Mouse (Mus musculus): ENCODE measurements around the gene Gm17334. TPM values are rescaled to one million over a fixed set of nuclear protein-coding genes. Genes with fewer than 3 reads are reported as not detected.

Gm17334 gene
- total and polyA plus RNA-seq, 3 experiments = 0.47 to 1.8 TPM; not detected in 1

GRCm38 (mm10) chr11:53810156-53810555 is 37.2 kb upstream of the Gm17334 start:
- TF ChIP-seq EP300 (IDR thresholded peaks at IDR 0.05; ENCODE audit: insufficient read depth, low read depth, low read length) (no peak), POLR2A (IDR thresholded peaks at IDR 0.05; ENCODE audit: insufficient read depth, low read depth, low read length) (no peak), CTCF (IDR thresholded peaks at IDR 0.05) (no peak)
- WGBS = 75% methylated on average over 5 of the region's 5 CpGs

GRCm38 (mm10) chr11:53809354-53809753 is 36.4 kb upstream of the Gm17334 start:
- TF ChIP-seq POLR2A (IDR thresholded peaks at IDR 0.05; ENCODE audit: insufficient read depth, low read depth, low read length) (no peak), EP300 (IDR thresholded peaks at IDR 0.05; ENCODE audit: insufficient read depth, low read depth, low read length) (no peak), CTCF (IDR thresholded peaks at IDR 0.05) (no peak)
- H3K27ac ChIP-seq = peak overlapping the region; percentile 52
- H3K4me3 ChIP-seq = no peak overlapping the region
- no peak for DNase-seq
- WGBS = 40% methylated on average over 5 of the region's 5 CpGs
- H3K9ac ChIP-seq (ENCODE audit: low read depth, low read length) = no peak overlapping the region
- peaks cover 2% of the 10 kb centered on the region; the same call in 1 of the 2 replicates for H3K36me3 ChIP-seq (ENCODE audit: control insufficient read depth, insufficient read depth, low read length)
- H3K27me3 ChIP-seq (ENCODE audit: control insufficient read depth, insufficient read depth, low read length) = no peaks in the 10 kb centered on the region
- H3K4me1 ChIP-seq (ENCODE audit: control insufficient read depth, insufficient read depth, low read length) = peaks cover 21% of the 10 kb centered on the region
- intact Hi-C loops (cut with DNase I) = no loop called here
- H3K79me2 ChIP-seq (replicated peaks; ENCODE audit: control insufficient read depth, insufficient read depth, low read length) = no peaks in the 10 kb centered on the region

More at GRCm38 (mm10) chr11:53810156-53810555, 37.2 kb upstream of the Gm17334 start:
- Histone ChIP-seq H3K79me2 (replicated peaks; ENCODE audit: control insufficient read depth, insufficient read depth, low read length) (no peaks in the 10 kb centered on the region), H3K27ac (no peak overlapping the region), H3K27me3 (ENCODE audit: control insufficient read depth, insufficient read depth, low read length) (no peaks in the 10 kb centered on the region), H3K9ac (ENCODE audit: low read depth, low read length) (no peak overlapping the region), H3K36me3 (ENCODE audit: control insufficient read depth, insufficient read depth, low read length) (peaks cover 2% of the 10 kb centered on the region; the same call in 1 of the 2 replicates), H3K4me1 (ENCODE audit: control insufficient read depth, insufficient read depth, low read length) (peaks cover 21% of the 10 kb centered on the region), H3K4me3 (no peak overlapping the region)
- DNase-seq = no peak
- intact Hi-C loops (cut with DNase I) = no loop called here

- Histone ChIP-seq H3K4me3 (no peak overlapping the region), H3K4me1 (ENCODE audit: control insufficient read depth, insufficient read depth, low read length) (peaks cover 10% of the 10 kb centered on the region), H3K9ac (ENCODE audit: low read depth, low read length) (no peak overlapping the region), H3K79me2 (replicated peaks; ENCODE audit: control insufficient read depth, insufficient read depth, low read length) (no peaks in the 10 kb centered on the region), H3K36me3 (ENCODE audit: control insufficient read depth, insufficient read depth, low read length) (no peaks in the 10 kb centered on the region), H3K27me3 (ENCODE audit: control insufficient read depth, insufficient read depth, low read length) (no peaks in the 10 kb centered on the region), H3K27ac (peak overlapping the region; percentile 71)
- TF ChIP-seq EP300 (IDR thresholded peaks at IDR 0.05; ENCODE audit: insufficient read depth, low read depth, low read length) (peak; percentile 59; the same call in 1 of the 2 replicates), CTCF (IDR thresholded peaks at IDR 0.05) (no peak), POLR2A (IDR thresholded peaks at IDR 0.05; ENCODE audit: insufficient read depth, low read depth, low read length) (no peak)
- 42% methylated on average over 9 of the region's 9 CpGs for WGBS
- DNase-seq = peak; percentile 80 to 87
- intact Hi-C loops (cut with DNase I) = no loop called here
Measured at GRCm38 (mm10) chr11:53805786-53806185, 32.8 kb upstream of the Gm17334 start.

- Histone ChIP-seq H3K27me3 (ENCODE audit: control insufficient read depth, insufficient read depth, low read length) (no peaks in the 10 kb centered on the region), H3K4me3 (no peak overlapping the region), H3K36me3 (ENCODE audit: control insufficient read depth, insufficient read depth, low read length) (no peaks in the 10 kb centered on the region), H3K4me1 (ENCODE audit: control insufficient read depth, insufficient read depth, low read length) (peaks cover 11% of the 10 kb centered on the region), H3K9ac (ENCODE audit: low read depth, low read length) (no peak overlapping the region), H3K27ac (no peak overlapping the region), H3K79me2 (replicated peaks; ENCODE audit: control insufficient read depth, insufficient read depth, low read length) (no peaks in the 10 kb centered on the region)
- intact Hi-C loops (cut with DNase I) = no loop called here
- 88% methylated on average over 14 of the region's 14 CpGs for WGBS
- no peak for TF ChIP-seq CTCF (IDR thresholded peaks at IDR 0.05)
- no peak for TF ChIP-seq POLR2A (IDR thresholded peaks at IDR 0.05; ENCODE audit: insufficient read depth, low read depth, low read length)
- no peak for TF ChIP-seq EP300 (IDR thresholded peaks at IDR 0.05; ENCODE audit: insufficient read depth, low read depth, low read length)
- DNase-seq = no peak
Measured at GRCm38 (mm10) chr11:53804569-53805344, 31.8 kb upstream of the Gm17334 start.

GRCm38 (mm10) chr11:53803494-53803893 is 30.5 kb upstream of the Gm17334 start:
- Histone ChIP-seq H3K4me3 (no peak overlapping the region), H3K9ac (ENCODE audit: low read depth, low read length) (no peak overlapping the region), H3K36me3 (ENCODE audit: control insufficient read depth, insufficient read depth, low read length) (no peaks in the 10 kb centered on the region), H3K79me2 (replicated peaks; ENCODE audit: control insufficient read depth, insufficient read depth, low read length) (no peaks in the 10 kb centered on the region), H3K4me1 (ENCODE audit: control insufficient read depth, insufficient read depth, low read length) (peaks cover 14% of the 10 kb centered on the region), H3K27ac (no peak overlapping the region), H3K27me3 (ENCODE audit: control insufficient read depth, insufficient read depth, low read length) (no peaks in the 10 kb centered on the region)
- no peak for TF ChIP-seq EP300 (IDR thresholded peaks at IDR 0.05; ENCODE audit: insufficient read depth, low read depth, low read length)
- DNase-seq = peak in 1 of 2 experiments; percentile 8
- intact Hi-C loops (cut with DNase I) = no loop called here
- 75% methylated on average over 6 of the region's 6 CpGs for WGBS

GRCm38 (mm10) chr11:53803093-53803492 is 30.1 kb upstream of the Gm17334 start:
- intact Hi-C loops (cut with DNase I) = no loop called here
- H3K27me3 ChIP-seq (ENCODE audit: control insufficient read depth, insufficient read depth, low read length) = no peaks in the 10 kb centered on the region
- 57% methylated on average over 12 of the region's 12 CpGs for WGBS
- no peaks in the 10 kb centered on the region for H3K79me2 ChIP-seq (replicated peaks; ENCODE audit: control insufficient read depth, insufficient read depth, low read length)
- no peak overlapping the region for H3K9ac ChIP-seq (ENCODE audit: low read depth, low read length)
- no peaks in the 10 kb centered on the region for H3K36me3 ChIP-seq (ENCODE audit: control insufficient read depth, insufficient read depth, low read length)
- peak in 1 of 2 experiments; percentile 19 for DNase-seq
- no peak overlapping the region for H3K27ac ChIP-seq
- no peak for TF ChIP-seq EP300 (IDR thresholded peaks at IDR 0.05; ENCODE audit: insufficient read depth, low read depth, low read length)
- TF ChIP-seq POLR2A (IDR thresholded peaks at IDR 0.05; ENCODE audit: insufficient read depth, low read depth, low read length) = no peak
- TF ChIP-seq CTCF (IDR thresholded peaks at IDR 0.05) = no peak
- H3K4me3 ChIP-seq = no peak overlapping the region
- peaks cover 17% of the 10 kb centered on the region for H3K4me1 ChIP-seq (ENCODE audit: control insufficient read depth, insufficient read depth, low read length)

Data from heart, adult 2 months (tissue).